Mouse (Mus musculus): ENCODE data around the gene Pgk2. TPM values are rescaled to one million over a fixed set of nuclear protein-coding genes. Genes with fewer than 3 reads are reported as not detected.
"Not testable (repeated sequence)": the region's sequence is repeated elsewhere in the genome, so short reads cannot be mapped to it uniquely, and the experiment has no call there.

Pgk2 gene
- not detected for total RNA-seq (2021)

GRCm38 (mm10) chr17:40208540-40208939, at the start of gene Pgk2:
Gene Pgk2 (minus strand): TSS chr17:40208640.
- intact Hi-C loops (cut with DNase I): loop anchor here (10.0 kb wide), 1 partner anchor 76 kb away; no protein-coding TSS in a partner anchor
- no peak for DNase-seq (ENCODE audit: low spot score in 2 of 2)

- intact Hi-C loops (cut with DNase I): no loop called here
- DNase-seq (ENCODE audit: low spot score in 2 of 2): no peak
These were observed 44.0 kb upstream of the Pgk2 start for GRCm38 (mm10) chr17:40252487-40252886.

GRCm38 (mm10) chr17:40242135-40242534, 33.7 kb upstream of the Pgk2 start, which contains the start of gene Crisp3:
Gene Crisp3 (minus strand): TSS chr17:40242288.
- intact Hi-C loops (cut with DNase I): no loop called here
- DNase-seq (ENCODE audit: low spot score in 2 of 2): no peak

GRCm38 (mm10) chr17:40201803-40202202, 6.6 kb downstream of the Pgk2 start:
- intact Hi-C loops (cut with DNase I): loop anchor here (10.0 kb wide), 1 partner anchor 83 kb away; no protein-coding TSS in a partner anchor
- DNase-seq (ENCODE audit: low spot score in 2 of 2): not testable (repeated sequence)

GRCm38 (mm10) chr17:40190192-40190591, 18.2 kb downstream of the Pgk2 start:
- intact Hi-C loops (cut with DNase I): not testable (repeated sequence)

GRCm38 (mm10) chr17:40157729-40158359, 50.6 kb downstream of the Pgk2 start:
- intact Hi-C loops (cut with DNase I): loop anchor here (5.0 to 10.0 kb wide), 2 partner anchors 127 to 739 kb away; no protein-coding TSS in a partner anchor

More at GRCm38 (mm10) chr17:40190192-40190591, 18.2 kb downstream of the Pgk2 start:
- DNase-seq (ENCODE audit: low spot score in 2 of 2): not testable (repeated sequence)

More at GRCm38 (mm10) chr17:40157729-40158359, 50.6 kb downstream of the Pgk2 start:
- not testable (repeated sequence) for DNase-seq (ENCODE audit: low spot score in 2 of 2)

Other genes with a start within 250 kb of the Pgk2 start
- not detected for gene AC192777.2, start 113.2 kb downstream of the Pgk2 start, total RNA-seq (2021)
- not detected for gene Crisp3, start 33.6 kb upstream of the Pgk2 start, total RNA-seq (2021)
- gene Crisp1, start 110.6 kb upstream of the Pgk2 start, total RNA-seq (2021): not detected

Measured in left cerebral cortex, postnatal 25 days (tissue).